Mouse (Mus musculus) heart, adult 2 months (tissue): ENCODE measurements at regions not wholly inside any gene's neighbourhood (a gene's known extent, or its start where the extent isn't known, plus 50 kb on each side); places are given as distances from the start of the nearest gene placed in this dataset.
"Not testable (repeated sequence)": the region's sequence is repeated elsewhere in the genome, so short reads cannot be mapped to it uniquely, and the experiment has no call there.

Source experiments
- CTCF ChIP-seq: fragments of 200-600 bp; IDR thresholded peaks from 2 replicates; pipeline ENCODE4 v1.8.1; 2022; ENCODE audit warnings: antibody characterized with exemption, mild to moderate bottlenecking, moderate library complexity
- EP300 ChIP-seq: fragments of 200-500 bp; IDR thresholded peaks from 2 replicates; pipeline ENCODE4 v1.6.1; 2011; ENCODE audit warnings: low read depth, low read length, control low read depth; ENCODE audit not compliant: insufficient read depth
- POLR2A ChIP-seq: fragments of 200-500 bp; IDR thresholded peaks from 2 replicates; pipeline ENCODE4 v1.6.1; 2011; ENCODE audit warnings: mild to moderate bottlenecking, low read depth, low read length, control low read depth; ENCODE audit not compliant: insufficient read depth

GRCm38 (mm10) chr9:115438234-115438633 lies 128.0 kb upstream of the Stt3b start:
- not testable (repeated sequence) for TF ChIP-seq CTCF, POLR2A, EP300
